Mouse (Mus musculus) regulatory T cell (primary cell): Measurements from ENCODE around the gene Plekho1.

ENCODE experiments used
- in situ Hi-C: fragments of 300-600 bp; cut with MboI, MseI; formaldehyde crosslinking; loops from one replicate; pipeline ENCODE4 v1.15.1; 2025; ENCODE audit warnings: high pct_unique_total_duplicates

The Plekho1 gene

DNA sequence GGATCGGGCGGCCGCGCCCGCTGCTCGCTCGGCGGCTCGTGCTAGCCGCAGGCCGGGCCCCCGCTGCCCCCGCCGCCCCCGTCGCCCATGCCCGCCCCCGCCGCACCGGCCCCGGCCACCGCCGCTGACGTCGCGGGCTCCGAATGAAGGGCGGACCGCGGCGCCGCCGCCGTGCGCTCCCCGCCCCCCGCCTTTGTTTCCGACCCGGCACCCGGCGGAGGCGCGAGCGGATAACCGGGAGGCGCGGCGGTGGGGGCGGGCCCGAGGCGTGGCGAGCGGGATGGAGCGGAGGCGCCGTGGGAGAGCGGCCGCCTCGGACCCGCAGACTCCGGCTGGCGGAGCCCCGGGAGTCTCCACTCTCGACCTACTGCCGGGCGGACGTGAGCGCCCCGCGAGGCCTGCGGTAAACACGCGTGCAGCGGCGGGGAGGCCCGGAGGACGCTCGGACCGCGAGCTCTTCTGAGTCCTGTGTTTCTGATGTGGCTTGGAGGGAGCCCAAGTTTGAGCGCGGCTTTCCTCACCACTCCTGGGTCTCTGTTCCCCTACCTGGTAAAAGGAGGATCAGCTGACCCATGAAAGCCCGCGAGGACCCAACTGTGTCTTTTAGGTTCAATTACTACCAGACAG, at the start of gene Plekho1:
Plekho1 (minus strand) TSS at position 200 of the 627 bp plus-strand sequence.
- in situ Hi-C loops, result loop anchor here (10.0 kb wide), 1 partner anchor 609 kb away; the partner anchor contains the start of gene Lix1l

DNA sequence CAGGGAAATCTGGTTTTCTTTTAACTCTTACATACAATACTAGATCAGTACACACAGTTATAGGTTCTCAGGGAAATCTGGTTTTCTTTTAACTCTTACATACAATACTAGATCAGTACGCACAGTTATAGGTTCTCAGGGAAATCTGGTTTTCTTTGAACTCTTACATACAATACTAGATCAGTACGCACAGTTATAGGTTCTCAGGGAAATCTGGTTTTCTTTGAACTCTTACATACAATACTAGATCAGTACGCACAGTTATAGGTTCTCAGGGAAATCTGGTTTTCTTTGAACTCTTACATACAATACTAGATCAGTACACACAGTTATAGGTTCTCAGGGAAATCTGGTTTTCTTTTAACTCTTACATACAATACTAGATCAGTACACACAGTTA, 48.8 kb upstream of the Plekho1 start:
- in situ Hi-C loops, result loop anchor here (5.0 kb wide), 2 partner anchors 37 to 82 kb away; no protein-coding TSS in a partner anchor

DNA sequence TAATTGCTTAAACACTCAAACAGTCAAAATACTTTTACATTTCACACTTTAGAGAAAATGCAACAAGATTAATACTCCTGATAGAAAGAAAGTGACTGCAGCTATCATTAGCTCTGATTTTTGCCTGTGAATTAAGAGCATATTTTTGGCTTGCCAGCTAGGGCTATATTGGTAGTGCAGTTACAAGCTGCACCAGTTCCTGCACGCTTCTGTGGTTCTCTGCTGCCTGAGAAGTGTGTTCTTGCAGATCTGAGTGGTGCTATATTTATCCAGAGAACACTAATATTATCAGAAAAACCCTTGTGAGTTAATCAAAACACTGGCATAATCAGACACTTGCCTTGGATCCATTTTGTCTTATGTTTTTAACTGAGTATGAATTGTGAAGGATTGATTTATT, 47.3 kb upstream of the Plekho1 start:
- in situ Hi-C loops, result loop anchor here (5.0 kb wide), 2 partner anchors 36 to 81 kb away; no protein-coding TSS in a partner anchor

DNA sequence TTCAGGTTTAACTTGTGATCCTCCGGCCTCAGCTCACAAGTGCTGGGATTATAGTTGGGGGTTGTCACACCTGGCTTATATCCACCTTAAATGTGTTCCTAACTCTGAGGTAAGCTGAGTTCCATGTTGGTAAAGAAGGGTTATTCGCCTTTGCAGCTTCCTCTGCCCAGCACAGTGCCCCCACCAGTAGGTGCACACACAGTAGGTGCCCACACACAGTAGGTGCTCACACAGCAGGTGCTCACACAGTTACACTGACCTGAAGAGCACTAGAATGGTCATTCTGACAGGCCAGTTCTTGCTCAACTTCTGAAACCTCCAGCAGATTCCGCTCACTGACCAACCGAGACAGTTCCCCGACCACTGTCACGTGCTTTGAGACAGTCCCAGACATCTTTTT, 45.3 kb upstream of the Plekho1 start:
- in situ Hi-C loops, result loop anchor here (5.0 kb wide), 2 partner anchors 34 to 79 kb away; no protein-coding TSS in a partner anchor

DNA sequence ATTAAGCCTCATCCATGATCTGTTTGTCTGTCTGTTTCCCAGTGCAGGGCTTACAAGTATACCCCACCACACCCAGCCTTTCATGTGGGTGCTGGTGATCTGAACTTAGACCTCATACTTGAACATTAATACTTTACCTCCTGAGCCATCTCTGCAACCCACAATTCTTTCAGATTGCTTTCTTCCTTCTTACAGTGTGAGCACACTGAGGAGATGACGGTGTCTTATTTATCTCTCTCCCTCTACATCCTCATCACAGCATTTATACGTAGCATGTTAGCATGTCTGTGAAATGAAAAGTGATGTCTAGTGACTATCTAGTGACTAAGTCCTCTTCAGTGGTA, 44.8 kb upstream of the Plekho1 start:
- in situ Hi-C loops, result loop anchor here (5.0 kb wide), 2 partner anchors 33 to 78 kb away; no protein-coding TSS in a partner anchor

DNA sequence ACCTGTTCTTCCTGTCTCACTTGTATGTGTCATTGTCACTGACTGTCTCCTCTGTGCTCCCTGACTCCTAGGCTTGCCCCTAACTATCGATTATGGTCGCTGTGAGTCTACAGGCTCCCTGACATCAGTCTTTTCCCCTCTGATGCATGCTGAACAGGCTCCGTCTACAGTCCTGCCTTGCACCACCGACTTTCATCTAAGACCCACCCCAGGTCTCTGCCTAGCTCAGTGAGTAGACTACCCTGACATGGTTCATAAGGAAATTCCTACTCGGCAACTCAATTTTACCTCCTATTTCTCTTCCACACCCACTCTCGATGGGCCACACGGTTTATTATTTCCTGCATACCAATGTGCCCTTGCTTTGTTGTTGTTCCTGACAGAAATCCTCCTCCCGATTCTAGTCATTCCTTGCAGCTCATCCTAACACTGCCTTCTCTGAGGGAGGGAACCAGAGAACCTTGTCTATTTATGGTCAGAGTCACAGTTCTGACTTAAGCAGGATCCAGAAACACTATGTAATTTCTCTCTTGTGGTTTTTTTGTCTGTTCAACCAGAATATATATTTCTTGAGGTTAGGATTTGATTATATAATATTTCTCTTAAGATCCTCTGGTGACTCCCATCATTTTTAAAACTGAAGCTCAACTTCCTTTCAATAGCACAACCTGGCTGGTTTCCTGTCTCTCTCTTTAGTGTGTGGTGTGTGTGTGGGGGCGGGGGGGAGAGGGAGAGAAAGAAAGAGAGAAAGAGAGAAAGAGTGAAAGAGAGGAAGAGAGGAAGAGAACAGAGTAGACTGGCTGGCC, 44.3 kb upstream of the Plekho1 start:
- in situ Hi-C loops, result loop anchor here (5.0 kb wide), 2 partner anchors 33 to 78 kb away; no protein-coding TSS in a partner anchor

DNA sequence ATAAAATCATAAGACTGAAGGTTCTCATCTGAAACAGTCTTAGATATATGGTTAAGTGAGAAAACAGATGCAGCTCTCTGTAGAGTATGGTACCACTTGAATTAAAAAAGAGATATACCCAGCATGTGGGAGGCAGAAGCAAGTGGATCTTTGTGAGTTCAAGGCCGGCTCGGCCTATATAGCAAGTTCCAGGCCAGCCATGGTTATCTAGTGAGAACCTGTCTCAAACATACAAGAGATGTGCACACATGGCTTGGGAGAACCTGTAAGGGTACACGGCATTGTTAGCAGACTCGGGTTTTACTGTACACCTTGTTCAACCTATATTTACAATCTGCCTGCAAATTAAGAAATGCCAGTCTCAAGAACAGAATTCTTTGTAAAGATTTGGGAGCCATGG, 43.0 kb upstream of the Plekho1 start:
- in situ Hi-C loops, result no loop called here

DNA sequence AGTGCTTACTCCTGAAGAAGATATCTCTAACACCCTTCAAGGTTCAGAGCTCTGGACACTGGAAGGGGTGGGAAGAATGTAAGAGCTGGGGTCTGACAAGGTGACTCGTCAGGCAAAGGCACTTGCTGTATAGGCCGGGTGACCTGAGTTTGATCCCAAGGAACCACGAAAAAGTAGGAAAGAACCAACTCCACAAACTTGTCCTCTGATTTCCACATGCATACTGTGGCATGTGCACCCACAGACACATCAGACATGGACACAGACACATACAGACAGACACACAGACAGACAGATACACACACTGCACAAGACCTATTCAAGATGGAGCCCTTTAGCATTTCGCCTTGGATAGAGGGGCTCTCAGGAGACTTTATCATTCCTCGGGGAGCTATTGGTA, 42.4 kb upstream of the Plekho1 start:
- in situ Hi-C loops, result no loop called here

DNA sequence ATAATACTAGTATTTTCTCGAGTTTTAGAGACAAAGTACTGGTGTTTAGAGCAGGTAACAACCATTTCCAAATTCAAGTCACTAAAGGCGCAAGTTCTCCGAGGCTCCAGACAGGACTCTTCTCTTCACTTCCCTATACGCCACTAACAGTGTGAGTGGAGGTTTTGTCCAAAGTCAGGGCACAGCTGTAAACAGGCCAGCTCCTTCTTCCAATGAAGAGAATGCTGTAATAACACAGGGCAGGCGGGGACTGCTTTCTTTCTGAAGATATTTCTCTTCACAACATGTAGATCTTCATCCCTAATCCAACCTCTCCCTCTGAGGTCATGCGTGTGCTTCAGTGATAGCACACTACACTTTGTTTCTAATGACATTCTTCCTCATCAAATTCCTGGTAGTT, 41.0 kb upstream of the Plekho1 start:
- in situ Hi-C loops, result no loop called here

DNA sequence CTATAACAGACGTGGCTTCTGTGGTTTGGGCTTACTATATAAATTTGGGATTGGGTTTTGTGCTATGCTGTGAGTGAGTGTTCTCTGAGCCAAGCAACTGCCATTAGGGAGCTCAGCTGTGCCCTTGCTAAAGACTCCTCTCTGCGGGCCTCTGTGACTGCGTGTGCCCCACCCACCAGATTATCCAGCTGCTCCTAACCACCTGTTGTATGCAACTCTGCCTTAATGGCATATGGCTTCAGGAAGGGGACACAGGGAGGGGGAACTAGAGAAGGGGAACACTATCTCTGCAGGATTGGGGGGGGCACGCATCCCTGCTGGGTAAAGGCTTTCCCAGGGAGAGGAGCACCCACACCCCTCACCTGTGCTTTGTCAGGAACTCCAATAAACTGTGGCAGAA, 37.2 kb upstream of the Plekho1 start:
- in situ Hi-C loops, result no loop called here

DNA sequence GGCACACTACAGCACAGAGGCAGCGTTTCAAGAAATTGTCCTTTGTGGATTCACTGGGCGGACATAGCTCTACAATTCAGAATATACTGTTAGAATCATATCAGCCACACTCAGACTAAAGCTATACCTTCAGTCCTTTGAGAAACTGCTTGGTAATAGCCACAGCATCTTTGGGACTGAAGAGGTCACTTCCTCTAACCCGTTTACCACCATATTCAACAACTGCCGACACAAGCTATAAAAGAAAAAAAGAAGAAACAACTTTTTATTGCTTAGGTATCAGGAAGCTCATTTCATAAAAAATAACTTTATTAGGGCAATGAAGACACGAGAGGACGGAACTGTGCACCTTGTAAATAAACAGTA, 36.8 kb upstream of the Plekho1 start:
- in situ Hi-C loops, result no loop called here

DNA sequence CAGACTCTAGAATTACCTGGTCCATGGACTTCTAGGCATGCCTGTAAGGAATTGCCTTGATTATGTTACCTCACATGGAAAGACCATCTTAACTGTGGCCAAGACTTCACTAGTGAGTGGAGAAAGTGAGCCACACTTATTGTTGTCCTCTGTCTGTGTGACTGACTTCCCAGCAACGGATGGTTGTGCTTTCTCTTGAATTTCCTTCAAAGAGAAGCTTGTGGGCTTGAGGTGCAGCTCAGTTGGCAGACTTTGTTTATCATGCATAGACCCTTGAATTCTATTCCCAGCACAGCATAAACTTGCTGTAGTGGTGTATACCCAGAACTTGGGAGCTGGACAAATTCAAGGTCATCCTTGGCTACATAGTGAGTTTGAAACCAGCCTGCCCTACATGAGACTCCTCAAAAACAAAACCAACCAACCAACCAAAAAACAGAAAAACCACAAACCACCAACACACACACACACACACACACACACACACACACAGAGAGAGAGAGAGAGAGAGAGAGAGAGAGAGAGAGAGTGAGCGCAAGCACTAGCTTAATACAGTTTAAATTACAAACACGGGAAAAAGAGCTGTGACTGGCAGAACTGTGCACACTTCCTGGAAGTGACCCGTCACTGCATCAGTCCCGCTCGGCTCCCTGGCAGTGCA, 36.3 kb upstream of the Plekho1 start:
- in situ Hi-C loops, result no loop called here

DNA sequence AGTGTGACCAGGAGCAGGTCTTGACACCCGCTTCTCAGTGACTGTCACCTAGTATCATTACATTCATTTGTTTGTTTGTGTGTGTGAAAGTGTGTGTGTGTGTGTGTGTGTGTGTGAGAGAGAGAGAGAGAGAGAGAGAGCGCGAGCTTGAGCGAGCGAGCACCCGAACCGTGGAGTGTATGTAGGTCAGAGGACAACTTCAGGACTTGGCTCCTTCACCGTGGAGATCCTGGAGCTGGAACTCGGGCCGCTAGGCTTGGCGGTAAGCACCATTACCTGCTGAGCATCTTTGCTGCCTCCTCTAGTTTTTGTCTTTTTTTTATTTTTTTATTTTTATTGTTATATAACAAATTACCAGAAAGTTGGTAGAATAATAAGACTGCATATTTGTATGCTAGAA, 34.0 kb upstream of the Plekho1 start:
- in situ Hi-C loops, result no loop called here

DNA sequence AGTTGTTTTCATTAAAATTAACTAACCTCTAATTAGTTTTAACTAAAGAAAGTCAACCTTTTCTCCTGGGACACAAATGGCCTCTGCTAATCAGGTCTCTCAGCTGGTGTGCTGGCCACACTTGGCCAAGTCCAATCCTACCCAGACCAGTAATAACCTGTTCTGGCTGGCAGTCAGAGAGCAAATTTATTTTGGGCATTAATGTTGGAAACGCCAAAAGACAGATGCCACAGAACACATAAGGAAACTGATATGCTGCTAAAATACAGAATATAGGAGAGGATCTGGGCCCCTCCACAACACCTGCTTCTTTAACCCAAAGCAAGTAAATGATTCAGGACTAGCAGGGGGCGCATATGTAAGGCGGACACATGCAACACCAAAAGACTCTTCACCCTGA, 33.5 kb upstream of the Plekho1 start:
- in situ Hi-C loops, result no loop called here

DNA sequence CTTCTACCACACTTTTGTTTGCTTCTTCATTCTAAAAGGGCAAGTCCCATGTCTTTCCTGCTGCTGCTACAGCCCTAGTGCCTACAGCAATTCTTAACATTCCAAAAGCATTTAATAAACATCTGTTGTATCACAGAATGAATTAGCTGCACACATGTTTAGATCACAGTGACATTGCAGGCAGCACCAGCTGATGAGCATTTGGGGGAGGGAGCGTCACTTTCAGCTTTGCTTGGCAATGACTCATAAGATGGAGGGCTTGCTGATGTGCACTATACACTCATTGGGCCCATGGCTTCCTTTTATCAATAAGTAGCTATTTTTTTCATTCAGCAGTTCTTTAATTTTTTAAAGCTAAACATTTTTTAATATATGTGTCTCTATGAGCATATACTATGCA, 32.1 kb upstream of the Plekho1 start:
- in situ Hi-C loops, result no loop called here

DNA sequence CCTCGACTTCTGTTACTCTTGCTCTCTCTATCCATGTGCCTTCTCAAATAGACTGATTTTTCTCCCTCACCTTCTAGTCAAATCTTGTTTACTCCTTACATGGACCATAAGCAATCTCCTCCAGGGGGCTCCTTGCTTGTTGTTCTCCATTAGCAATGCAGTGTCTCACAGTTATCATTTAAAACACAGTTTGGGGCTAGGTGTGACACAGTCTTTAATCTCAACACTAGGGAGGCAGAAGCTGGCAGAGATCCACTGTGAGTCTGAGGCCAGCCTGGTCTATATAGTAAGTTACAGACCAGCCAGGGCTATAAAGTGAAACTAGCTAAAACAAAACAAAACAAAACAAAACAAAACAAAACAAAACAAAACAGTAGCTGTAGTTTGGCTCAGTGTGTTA, 31.3 kb upstream of the Plekho1 start:
- in situ Hi-C loops, result no loop called here

DNA sequence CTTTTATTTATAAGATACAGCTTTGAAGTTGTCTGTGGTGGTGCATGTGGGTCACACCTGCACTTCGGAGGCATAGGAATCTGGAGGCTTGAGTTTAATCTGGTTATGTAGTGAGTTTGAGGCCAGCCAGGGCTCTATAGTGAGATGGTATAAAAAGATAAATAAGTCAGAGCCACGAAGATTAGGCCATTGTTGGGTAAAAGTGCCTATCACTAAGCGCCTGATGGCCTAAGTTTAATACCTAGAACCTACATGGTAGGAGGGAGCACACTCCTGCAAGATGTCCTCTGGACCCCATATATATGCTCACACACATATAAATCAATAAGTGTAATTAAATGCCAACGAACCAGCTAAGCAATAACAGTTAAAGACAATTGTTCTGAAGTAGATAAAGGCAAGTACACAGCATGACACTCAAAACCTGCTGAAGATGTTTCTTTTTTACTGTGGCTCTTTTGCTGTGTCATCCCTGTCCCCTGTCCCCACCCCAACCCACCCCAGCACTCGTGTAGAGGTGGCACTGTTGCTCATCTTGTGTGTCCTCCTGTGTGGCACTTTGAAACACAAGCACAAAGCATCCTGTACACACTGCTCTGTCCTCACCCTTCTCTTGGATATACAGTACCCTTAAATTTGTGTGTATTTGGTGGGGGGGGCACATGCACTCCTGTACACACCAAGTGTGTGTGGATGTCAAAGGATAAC, 25.8 kb upstream of the Plekho1 start:
- in situ Hi-C loops, result no loop called here

DNA sequence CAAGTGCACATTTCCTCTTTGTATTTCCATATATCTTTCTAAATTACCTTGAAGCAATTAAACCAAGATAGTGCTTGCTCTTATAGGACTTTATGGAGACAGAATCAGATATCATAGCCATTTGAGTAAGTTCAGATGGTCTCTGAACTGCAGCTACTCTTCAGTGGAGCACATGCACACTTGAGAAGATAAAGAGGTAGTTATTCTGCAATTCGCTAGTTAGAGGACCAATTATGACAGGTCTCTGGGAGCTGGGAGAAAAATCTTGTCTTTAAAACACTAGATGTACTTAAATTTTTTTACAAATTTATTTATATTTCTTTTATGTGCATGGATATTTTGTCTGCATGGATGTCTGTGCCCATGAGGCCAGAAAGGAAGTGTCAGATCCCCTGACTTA, 24.9 kb upstream of the Plekho1 start:
- in situ Hi-C loops, result no loop called here

DNA sequence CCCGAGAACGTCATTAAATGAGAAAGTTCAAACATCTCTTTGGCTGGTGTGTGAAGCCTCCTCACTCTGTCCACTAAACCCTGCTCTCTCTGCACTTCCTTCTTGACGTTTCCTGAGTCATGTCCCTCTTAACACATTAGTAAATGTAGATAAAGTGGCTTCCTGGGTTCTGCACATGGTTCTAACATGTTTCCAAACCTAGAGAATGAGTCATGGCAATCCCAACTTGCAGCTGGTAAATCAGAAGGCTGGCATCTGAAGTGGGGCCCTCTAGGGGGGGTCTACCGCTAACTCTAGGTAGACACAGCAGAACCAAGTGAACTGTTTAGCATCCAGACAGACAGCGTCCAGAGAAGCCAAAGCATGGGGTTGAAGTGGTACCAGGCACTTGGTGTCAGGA, 21.7 kb upstream of the Plekho1 start:
- in situ Hi-C loops, result no loop called here

DNA sequence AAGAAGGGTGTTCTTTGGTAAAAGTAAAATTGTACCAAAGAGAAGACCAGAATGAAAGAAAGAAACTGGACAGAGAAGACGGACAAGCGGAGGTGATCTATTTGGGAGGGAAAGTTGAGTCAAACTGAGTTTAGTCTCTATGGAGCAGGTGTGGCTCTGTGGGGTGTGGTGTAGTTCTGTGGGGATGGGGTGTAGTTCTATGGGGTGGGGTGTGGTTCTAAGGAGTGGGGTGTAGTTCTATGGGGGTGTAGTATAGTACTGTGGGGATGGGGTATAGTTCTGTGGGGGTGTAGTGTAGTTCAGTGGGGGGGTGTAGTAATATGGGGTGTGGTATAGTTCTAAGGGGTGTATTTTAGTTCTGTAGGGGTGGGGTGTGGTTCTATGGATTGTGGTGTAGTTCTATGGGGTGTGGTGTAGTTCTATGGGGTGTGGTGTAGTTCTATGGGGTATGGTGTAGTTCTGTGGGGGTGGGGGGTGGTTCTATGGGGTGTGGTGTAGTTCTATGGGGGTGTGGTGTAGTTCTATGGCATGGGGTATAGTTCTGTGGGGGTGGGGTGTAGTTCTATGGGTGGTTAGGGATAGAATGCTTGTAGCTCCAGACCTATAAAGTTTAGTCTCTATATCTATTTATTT, 20.6 kb upstream of the Plekho1 start:
- in situ Hi-C loops, result no loop called here

DNA sequence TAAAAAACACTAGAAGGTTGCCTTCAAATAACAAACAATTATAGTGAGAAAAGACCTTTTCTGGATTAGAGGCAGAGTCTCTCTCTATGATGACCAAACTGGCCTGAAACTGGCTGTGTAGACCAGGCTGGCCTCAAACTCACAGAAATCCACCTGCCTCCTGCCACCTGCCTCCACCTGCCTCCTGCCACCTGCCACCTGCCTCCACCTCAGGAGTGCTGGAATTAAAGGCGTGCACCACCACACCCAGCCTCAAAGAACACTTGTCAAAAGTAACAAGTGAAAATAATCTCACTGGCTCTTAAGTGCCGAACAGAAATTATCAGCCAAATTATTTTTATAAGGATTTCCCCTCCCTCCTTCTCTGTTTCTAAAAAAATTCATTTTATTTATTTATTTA, 19.9 kb upstream of the Plekho1 start:
- in situ Hi-C loops, result no loop called here

DNA sequence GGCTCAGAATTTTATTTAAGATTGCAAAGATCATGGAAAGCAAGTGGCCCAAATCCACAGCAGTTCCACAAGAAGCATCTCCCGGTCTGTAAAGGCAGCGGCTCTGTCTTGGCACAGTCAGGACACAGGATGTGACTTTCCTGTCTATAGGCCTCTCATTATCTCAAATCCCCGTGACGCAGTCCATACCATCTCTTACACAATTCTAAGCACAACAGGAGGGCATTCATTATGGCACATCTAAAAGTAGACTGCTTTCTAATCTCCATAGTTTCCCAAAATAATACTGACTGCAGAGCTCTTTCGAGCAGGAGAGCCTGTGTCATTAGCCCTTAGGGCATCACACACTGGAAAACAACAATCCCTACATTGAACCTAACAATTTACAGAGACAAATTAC, 17.0 kb upstream of the Plekho1 start:
- in situ Hi-C loops, result no loop called here
